Mouse (Mus musculus): ENCODE measurements around the gene Ube3b.

Ube3b gene

DNA sequence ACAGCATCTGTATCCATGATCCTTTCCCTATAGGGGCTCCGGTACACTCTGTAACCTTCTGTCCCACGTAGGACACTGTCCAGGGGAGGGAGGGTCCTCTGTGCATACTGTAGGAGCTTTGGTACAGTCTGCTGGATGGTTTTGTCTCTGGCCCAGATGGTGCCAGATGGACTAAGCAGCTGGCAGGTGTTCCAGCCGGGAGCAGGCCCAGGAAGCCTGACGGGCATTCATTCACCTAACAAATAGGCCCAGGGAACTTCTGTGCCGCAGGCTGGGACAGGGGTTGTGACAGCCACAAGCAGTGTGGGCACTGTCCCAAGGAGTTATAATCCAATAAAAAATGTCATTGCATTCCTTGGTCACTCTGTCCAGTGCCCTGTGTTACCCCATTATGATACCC, 43.6 kb downstream of the Ube3b start:
- no peak for DNase-seq (ENCODE audit: low spot score in 2 of 2)

DNA sequence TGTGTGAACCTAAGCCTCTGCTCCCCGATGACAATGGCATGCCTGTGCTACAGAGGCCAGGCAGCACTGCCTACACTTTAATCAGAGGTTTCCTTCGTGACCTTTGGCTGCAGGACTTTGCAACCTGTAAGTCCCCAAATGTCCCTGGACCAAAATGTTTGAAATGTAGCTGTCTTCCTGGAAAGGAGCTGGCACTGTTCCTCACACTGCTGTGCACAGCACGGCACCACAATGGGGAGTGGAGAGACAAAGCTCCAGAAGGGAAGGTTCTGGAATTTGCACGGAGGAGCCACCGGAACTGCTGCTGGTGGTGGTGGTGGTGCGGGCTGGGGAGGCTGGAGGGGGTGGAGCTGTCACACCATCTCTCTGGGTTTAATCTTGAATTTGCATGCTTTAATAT, 46.3 kb downstream of the Ube3b start:
- no peak for DNase-seq (ENCODE audit: low spot score in 2 of 2)

DNA sequence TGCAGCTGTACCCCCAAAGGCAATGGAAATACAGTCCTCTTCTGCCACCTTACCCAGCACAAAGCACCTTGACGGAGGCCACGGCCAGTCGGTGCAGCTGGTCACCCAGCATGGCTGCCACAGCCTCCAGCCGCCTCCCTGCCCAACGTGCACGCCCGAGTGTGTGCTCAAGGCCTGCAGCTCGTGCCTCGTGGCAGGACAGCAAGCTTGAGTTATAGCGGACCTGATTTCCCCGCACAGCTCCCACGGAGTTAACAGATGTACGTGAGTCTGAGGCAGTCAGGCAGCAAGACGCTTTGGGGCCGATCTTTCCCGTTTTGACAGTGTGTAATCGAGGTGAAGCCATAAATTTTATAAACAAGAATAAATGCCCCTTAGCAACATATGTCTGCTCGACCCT, 48.2 kb downstream of the Ube3b start:
- no peak for DNase-seq (ENCODE audit: low spot score in 2 of 2)

DNA sequence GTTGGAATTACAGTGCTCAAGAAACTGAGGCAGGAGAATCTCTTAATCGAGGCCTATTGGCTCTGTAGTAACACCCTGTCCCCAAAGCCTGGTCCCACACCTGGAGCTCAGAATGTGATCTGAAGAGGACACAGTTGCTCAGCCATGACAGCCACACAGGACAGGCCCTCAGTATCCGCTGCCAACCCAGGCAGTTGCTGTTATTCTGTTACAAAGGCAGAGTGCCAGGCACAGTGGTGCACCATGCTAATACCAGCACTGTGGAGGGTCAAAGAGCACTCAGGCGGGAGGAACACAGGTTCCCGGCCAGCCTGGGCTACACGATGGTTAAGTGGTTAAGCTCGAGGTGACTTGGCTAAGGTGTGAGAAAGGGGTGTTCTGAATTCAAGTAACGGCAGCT, 49.4 kb downstream of the Ube3b start:
- no peak for DNase-seq (ENCODE audit: low spot score in 2 of 2)

DNA sequence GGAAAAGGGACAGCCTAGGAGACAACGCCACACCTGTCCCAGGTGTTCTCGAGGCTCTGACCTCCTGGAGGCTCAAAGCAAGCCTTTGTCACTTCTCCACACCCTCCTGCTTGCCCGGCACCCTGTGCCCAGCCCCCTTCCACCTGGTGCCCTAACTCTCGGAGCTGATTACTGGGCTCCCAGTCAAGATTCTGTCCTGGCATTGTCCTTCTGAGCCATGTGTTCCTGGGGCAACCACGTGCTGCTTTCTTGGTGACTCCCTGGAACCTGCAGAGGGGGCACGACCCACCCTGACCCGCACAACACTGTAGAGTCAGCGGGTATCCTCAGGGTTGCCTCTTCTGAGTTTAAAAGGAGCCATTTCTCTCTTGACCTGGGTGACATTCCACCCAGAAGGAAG, 54.0 kb downstream of the Ube3b start:
- peak in 1 of 2 experiments; percentile 24 for DNase-seq (ENCODE audit: low spot score in 2 of 2)

DNA sequence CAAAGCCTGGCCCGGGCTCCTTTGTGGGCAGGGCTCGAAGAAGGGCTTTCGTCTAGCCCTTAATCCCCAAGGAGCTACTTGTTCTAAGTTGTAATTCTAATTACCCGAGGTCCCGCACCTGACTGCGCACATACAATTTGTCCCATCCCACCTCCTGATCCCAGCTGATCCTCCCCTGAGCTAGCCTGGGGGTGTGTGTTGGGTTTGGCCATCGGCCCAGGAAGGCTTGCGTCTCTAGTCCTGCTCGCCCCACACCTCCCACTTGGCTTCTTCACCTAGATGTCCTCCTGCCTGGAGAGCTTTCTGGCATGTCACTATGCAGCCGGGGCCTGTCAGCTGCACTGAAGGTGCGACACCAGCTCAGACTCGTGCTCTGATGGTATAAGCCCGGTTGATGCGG, 55.2 kb downstream of the Ube3b start:
- no peak for DNase-seq (ENCODE audit: low spot score in 2 of 2)

DNA sequence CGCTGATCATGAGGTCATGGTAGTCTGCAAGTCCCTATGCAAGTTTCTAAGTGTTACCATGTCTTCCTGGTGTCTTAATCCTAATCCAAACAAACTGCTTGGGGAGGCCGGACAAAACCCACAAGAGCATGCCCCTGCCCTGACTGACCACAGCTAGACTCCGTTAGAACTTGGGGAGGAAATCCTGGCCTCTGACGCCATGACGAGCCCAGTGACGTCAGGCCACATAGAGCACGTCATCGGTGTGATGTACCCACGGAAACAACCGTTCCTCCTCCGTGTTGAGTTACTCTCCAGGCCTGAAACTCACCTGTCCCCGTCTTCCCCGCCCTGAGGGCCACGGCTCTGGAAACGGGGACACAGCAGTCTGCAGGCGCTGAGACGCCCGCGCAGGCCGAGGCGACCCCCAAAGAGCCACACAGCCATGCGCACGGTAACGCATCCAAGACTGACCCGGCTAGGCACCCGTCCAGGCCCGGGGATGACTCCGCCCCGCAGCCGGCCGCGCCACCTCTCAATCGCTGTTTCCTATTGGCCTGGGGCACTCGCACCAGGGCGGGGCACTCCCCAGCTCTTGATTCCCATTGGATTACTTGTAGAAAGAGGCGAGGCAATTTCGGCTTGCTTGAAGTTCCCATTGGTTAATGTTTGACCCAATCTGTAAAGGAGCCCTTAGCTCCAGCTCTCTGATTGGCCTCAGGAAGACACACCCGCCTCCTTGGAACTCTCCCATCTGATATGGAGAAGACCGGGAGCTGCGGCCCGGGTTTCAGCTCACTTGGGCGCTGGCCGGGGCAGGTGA, 63.4 kb downstream of the Ube3b start, which contains the start of the genes Mmab and Mvk:
TSS of gene Mmab (minus strand) at position 495 of the 802 bp plus-strand sequence.
TSS of gene Mvk (plus strand) at position 704 of the 802 bp plus-strand sequence.
- peak; percentile 99 for DNase-seq (ENCODE audit: low spot score in 2 of 2)

DNA sequence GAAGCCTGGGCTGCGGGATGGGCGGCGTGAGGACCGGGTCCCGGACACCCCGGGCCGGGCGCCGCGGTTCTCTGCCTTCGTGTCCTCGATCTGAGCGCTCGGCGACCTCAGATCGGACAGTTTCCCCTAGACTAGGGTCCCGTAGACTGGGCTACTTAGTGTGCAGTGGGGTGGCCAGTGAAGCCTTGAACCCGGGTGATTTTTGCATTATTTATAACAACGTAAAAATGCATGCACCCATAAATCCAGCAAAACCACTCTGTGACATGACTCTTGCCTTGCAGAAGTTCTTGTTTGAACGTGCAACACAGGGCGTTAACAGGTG, 63.9 kb downstream of the Ube3b start:
- DNase-seq (ENCODE audit: low spot score in 2 of 2), result no peak

DNA sequence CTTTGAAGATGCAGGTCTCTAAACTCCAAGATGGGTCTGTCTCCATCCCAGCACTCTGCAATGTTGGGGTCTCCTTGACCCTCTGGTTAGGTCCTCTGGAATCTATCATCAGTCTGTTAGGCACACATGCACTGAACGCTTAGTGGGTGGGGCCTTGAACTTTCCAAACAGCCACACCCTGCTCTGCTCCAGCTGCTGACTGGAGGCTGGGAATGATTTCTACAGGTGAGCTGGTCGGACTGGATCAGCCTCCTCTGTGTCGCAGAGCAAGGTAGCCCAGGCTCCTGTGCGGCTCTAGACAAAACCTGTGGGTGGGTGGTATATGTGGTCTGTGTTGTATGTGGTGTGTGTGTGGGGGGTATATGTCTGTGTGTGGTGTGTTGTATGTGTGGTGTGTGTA, 68.6 kb downstream of the Ube3b start:
- no peak for DNase-seq (ENCODE audit: low spot score in 2 of 2)

DNA sequence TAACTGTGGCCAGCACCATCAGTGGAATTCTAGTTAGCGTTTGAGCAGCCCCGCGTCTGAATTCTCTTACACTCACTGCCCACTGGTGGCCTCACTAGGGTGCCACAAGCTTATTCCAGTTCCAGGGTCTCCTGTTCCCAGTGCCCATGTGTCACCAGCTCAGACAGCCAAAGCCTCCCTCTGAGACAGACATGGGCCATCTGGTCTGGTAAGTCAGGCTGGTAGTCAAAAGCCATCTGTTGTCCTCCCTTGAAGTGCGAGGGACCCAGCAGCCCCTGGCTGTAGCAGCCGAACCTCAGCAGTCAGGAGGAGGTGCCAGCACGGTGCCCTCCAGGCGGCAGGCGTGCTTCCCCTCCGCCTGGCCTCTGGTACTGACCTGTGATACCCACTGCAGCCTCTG, 75.9 kb downstream of the Ube3b start:
- DNase-seq (ENCODE audit: low spot score in 2 of 2), result no peak

DNA sequence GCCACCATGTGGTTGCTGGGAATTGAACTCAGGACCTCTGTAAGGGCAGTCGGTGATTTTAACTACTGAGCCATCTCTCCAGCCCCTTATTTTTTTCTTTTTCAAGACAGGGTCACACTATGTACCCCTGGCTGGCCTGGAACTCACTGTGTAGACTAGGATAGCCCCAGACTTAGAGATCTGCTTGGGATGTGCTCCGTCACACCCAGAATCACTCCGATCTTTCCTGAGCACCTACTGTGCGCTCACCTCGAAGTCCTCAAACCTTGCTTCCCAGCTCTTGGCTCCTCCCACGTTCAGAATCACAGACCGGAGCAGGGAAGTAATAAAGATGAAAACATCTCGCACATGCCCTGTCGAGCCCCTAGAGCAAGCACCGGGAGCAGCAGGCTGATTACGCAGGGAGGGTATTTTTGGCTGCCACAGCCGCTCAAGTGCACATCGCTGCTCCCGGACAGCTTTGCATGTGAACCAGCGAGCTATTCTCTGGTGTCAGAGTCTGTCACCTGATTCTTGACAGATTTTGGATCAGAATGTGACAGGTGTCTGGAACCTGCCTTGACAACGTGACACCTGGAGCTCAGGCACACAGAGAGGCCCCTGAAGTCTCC, 76.7 kb downstream of the Ube3b start:
- no peak for DNase-seq (ENCODE audit: low spot score in 2 of 2)

DNA sequence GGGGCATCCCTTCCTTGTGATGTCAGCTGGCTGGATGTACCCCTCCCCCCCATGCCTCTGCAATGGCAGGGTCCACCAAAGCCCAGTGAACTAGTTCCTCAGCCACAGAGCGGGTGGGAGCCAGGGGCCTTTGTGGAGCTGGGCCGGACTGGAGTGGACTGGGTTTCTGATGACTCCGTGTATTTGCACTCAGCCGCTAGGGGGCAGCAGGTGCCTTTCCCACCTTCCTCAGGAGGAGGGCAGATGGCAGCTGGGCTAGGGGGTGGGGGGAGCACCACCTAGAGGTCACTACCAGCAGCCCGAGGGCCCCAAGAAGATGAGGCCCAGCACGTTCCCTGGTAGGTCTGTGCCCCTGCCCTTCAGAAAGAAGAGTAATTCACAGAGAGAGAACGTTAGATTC, 80.8 kb downstream of the Ube3b start:
- peak; percentile 56 to 63 for DNase-seq (ENCODE audit: low spot score in 2 of 2)

DNA sequence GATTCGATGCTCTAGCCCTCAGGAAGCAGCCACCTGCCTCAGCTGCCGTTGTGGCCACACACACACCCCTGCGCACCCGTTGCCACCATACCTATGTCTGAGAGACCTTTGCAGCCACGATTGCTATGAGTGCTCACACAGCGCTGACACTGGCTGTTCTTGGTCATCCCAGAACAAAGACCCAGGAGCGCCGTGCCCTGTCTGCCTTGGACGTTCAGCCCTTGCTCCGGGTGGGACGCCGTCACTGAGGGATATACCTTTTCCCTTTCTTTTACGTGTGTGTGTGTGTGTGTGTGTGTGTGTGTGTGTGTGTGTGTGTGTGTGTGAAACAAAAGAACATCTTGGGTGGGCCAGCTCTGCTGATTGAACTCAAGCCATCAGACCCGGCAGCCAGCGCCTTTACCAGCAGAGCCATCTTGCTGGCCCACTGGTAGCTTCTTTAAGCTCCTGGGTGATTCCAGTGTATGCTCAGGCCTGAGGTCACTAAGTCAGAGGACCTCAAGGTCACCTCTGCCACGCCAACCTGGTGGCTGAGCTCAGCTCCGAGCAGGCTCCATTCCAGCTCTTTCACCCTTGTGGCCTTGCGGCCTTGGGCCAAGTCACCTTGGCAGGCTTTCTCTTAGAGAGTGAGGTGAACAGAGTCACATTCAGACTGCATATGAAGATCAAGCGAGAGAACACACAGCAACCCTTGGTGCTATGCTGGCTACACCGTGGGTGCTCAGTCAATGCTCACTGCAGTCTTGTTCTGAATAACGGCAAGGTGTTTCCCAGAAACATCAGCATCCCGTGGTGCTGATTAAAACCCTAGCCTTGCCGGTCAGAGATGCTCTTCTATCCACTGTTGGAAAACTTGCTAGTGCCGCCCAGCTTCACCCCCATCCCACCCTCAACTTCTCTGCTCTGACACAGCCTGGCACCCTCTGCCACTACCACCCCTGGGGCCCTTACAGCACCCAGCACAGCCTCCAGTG, 81.9 kb downstream of the Ube3b start:
- DNase-seq (ENCODE audit: low spot score in 2 of 2), result peak; percentile 25 to 69

DNA sequence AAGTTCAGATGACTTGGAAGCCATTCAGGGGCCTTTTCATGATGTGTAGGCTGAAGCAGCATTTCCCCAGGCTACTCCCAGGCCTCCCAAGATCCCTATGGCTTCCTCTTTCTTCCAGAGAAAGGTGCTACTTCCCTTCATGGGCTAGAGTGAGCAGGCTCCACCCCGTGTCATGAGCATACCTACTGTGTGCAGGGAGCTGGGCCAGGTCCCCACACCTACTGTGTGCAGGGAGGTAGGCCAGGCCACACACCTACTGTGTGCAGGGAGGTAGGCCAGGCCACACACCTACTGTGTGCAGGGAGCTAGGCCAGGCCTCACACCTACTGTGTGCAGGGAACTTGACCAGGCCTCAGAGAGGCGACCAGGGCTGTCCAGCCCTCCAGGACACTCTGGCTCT, 84.2 kb downstream of the Ube3b start:
- DNase-seq (ENCODE audit: low spot score in 2 of 2), result no peak

DNA sequence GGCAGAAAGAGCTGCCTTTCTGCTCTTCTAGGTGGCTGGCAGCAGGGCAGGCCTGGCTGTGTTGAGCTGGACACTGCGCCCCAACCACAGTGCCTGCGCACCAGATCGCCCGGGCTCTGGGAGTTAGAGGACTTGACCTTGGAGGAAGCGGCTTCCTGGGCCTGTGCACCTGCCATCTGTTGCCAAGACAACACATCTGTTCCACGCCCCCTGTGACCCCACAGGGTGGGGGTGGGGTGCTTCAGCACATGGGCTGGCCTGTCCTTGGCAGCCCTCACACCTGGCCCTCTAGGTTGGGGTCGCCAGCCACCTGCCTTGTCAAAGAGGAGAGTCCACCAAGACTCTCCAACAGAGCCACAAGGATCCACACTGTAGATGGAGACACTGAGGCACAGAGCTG, 85.2 kb downstream of the Ube3b start:
- no peak for DNase-seq (ENCODE audit: low spot score in 2 of 2)

DNA sequence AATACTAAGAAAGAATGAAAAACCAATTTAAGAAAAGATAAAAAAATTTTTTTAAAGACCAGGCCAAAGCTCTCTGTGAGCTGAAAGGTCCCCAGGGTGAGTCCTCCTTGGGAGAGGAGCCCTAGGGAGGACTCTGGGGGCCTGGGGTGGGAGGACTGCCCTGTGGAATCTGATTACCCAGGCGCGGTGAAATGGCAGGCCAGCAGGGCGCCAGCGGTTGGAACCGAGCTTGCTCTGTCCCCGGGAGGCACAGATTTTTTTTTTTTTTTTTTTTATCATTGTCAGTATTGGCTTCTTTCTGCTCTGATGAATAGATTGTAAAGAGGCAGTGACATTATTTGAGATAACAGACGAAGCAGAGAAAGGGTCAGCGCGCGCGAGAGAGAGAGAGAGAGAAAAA, 86.6 kb downstream of the Ube3b start:
- DNase-seq (ENCODE audit: low spot score in 2 of 2), result no peak

DNA sequence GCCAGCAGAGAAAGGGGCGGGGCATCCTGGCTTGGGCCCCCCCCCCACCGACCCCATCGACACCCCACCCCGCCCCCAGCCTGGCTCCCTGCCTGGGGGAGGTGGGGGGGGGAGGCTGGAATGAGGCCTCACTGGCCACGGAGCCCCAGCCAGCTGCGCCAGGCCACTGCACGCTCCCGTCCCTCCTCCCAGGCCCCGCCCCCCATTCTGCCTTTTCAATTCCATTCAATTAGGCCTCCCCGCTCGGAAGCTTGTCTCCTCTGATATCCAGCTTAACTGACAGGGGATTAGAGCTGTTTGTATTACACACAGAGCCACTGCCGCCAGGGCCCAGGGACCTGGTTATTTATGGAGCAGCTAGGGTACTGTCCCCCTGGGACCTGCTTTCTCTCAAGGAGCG, 87.0 kb downstream of the Ube3b start:
- peak; percentile 36 to 44 for DNase-seq (ENCODE audit: low spot score in 2 of 2)

DNA sequence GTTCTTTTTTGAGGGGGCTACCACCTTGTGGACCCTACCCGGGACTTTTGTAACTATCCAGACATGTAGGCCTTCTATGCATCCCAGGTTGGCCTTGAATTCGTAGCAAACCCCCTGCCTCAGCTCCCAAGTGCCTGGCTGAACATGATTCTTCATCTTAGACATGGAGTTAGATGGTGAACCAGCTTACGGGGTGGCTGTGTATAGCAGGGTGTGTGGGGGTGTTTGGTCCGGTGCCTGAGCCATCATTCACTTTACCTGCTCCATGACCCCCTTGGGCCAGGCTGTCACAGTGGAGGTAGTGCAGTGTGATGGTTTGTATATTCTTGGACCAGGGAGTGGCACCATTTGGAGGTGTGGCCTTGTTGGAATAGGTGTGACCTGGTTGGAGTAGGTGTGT, 87.6 kb downstream of the Ube3b start:
- DNase-seq (ENCODE audit: low spot score in 2 of 2), result no peak

DNA sequence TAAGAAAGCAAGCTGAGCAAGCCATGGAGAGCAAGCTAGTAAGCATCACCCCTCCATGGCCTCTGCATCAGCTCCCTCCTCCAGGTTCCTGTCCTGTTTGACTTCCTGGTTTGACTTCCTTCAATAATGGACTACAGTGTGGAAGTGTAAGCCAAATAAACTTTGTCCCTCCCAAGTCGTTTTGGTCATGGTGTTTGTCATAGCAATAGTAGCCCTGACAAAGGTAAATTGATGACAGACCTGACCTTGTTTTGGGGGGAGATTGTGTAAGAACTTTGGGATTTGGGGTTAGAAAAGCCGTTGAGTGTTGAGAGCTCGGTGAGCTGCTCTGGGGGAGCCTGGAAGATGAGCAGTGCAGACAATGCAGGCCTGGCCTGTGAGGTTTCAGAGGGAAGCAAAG, 90.0 kb downstream of the Ube3b start:
- DNase-seq (ENCODE audit: low spot score in 2 of 2), result no peak

Data from heart, adult 9 months (tissue).